In genomic region chr10:128674469-128675008, GRCm38 (mm10) we compare ENCODE assay signal across 7 mouse cellular contexts. TPM values are rescaled to one million over a fixed set of nuclear protein-coding genes. Genes with fewer than 3 reads are reported as not detected.
A peak's percentile ranks its signal among the peaks of the same experiment; 100 is the strongest.
DNase-seq lines count a peak whose midpoint lies in the region; ATAC-seq lines count a peak whose summit lies in the region.

No protein-coding gene starts in this region.

- H3K9me3 ChIP-seq in liver, embryonic 12.5 days (replicated peaks) = no peaks in the 10 kb centered on the region

- peaks cover 41% of the 10 kb centered on the region for H3K27me3 ChIP-seq in liver, embryonic 12.5 days (replicated peaks)

- peak overlapping the region; percentile 80 for H3K27ac ChIP-seq in liver, embryonic 12.5 days

- peak; percentile 74 for DNase-seq in 3T3-L1 (ENCODE audit: low read depth, low spot score)
- DNase-seq in CD4-positive helper T cell, adult 2 months (ENCODE audit: low read depth, low spot score) = peak; percentile 74
- DNase-seq in embryo, embryonic 10.5 days (ENCODE audit: low spot score) = peak; percentile 73
- peak; percentile 10 to 37 for DNase-seq in natural killer cell, adult 2 months (ENCODE audit: low spot score in 2 of 2)
- DNase-seq in frontal cortex, postnatal 25 days (ENCODE audit: low spot score in 2 of 2) = no peak

- peak overlapping the region; percentile 75 for H3K4me3 ChIP-seq in liver, embryonic 12.5 days

- peaks cover 14% of the 10 kb centered on the region for H3K36me3 ChIP-seq in liver, embryonic 12.5 days

- H3K4me1 ChIP-seq in liver, embryonic 12.5 days = peaks cover 17% of the 10 kb centered on the region

- H3K4me2 ChIP-seq in liver, embryonic 12.5 days = peak overlapping the region; percentile 99

- peak overlapping the region; percentile 78 for H3K9ac ChIP-seq in liver, embryonic 12.5 days

- ATAC-seq in hematopoietic stem cell, adult 5-6 weeks (replicated peaks in 1 of 2; ENCODE audit: insufficient read depth in 1 of 2, low FRiP score in 2 of 2, low TSS enrichment in 1 of 2, low read depth in 1 of 2, poor library complexity in 2 of 2, severe bottlenecking in 2 of 2) = peak; percentile 46 to 55; a peak in 2 of 4 replicates
- no peak for ATAC-seq in liver, embryonic 12.5 days

- WGBS in liver, embryonic 12.5 days (ENCODE audit: insufficient replicate concordance) = 1% methylated on average over 9 of the region's 9 CpGs

RNA-seq across cellular contexts. Expression of gene Suox, which starts 0.7 kb away (rescaled TPM):
- total RNA-seq in hematopoietic stem cell, adult 5-6 weeks (2017) = 7.7 and 8.0 TPM in 2 replicates
- polyA plus RNA-seq in liver, embryonic 12.5 days (2016; fragmentation: Nextera tagmentation; extraction: Ambion mirVana) = 10.4 and 10.5 TPM in 2 replicates

RNA-seq across cellular contexts. Expression of gene Rab5b, which starts 21.5 kb away (rescaled TPM):
- total RNA-seq in hematopoietic stem cell, adult 5-6 weeks (2017) = 36.4 and 51.5 TPM in 2 replicates
- polyA plus RNA-seq in liver, embryonic 12.5 days (2016; fragmentation: Nextera tagmentation; extraction: Ambion mirVana) = 34.2 and 34.7 TPM in 2 replicates

RNA-seq across cellular contexts. Expression of gene Ikzf4, which starts 28.7 kb away (rescaled TPM):
- 0.06 and 0.50 TPM in 2 replicates for total RNA-seq in hematopoietic stem cell, adult 5-6 weeks (2017)
- polyA plus RNA-seq in liver, embryonic 12.5 days (2016; fragmentation: Nextera tagmentation; extraction: Ambion mirVana) = 0.41 and 0.42 TPM in 2 replicates

RNA-seq across cellular contexts. Expression of gene Pmel, which starts 29.5 kb away (rescaled TPM):
- total RNA-seq in hematopoietic stem cell, adult 5-6 weeks (2017) = 1.2 and 1.8 TPM in 2 replicates
- polyA plus RNA-seq in liver, embryonic 12.5 days (2016; fragmentation: Nextera tagmentation; extraction: Ambion mirVana) = 0.36 and 0.43 TPM in 2 replicates

RNA-seq across cellular contexts. Expression of gene Cdk2, which starts 30.3 kb away (rescaled TPM):
- total RNA-seq in hematopoietic stem cell, adult 5-6 weeks (2017) = 72.5 and 89.6 TPM in 2 replicates
- polyA plus RNA-seq in liver, embryonic 12.5 days (2016; fragmentation: Nextera tagmentation; extraction: Ambion mirVana) = 82.8 and 84.9 TPM in 2 replicates

Comparison
In these comparisons a context has a peak if more than half of its experiments do, and no peak if none do; other contexts are left out.
1. DNase-seq: peak in 3T3-L1 (single experiment), CD4-positive helper T cell, adult 2 months (single experiment), embryo, embryonic 10.5 days (single experiment) and natural killer cell, adult 2 months (2 of 2); none in frontal cortex, postnatal 25 days (0 of 2).